In the genomic region with DNA sequence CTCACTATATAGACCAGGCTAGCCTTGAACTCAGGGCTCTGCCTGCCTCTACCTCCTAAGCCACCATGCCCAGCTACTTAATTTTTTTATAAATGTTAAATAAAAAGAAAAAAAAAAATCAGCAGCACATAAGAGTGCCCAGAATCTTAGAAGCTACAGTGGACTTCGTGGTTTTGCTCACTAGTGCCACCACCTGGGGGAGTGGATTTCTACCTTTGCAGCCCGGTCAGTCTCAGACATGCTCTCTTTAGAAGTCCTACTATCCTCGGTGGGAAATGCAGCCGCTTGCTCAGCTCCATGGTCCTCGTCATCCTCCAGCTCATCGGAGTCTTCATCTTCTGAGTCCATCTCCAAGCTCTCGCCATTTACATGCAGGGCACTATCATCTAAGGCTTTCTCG, we compare ENCODE assay signal across 8 mouse cellular contexts. TPM values are rescaled to one million over a fixed set of nuclear protein-coding genes. Genes with fewer than 3 reads are reported as not detected.
A peak's percentile ranks its signal among the peaks of the same experiment; 100 is the strongest.
DNase-seq lines count a peak whose midpoint lies in the region.

No protein-coding gene starts in this region.

- no peaks in the 10 kb centered on the region for H3K27me3 ChIP-seq in heart, embryonic 10.5 days (ENCODE audit: insufficient read depth, poor library complexity, severe bottlenecking)
- H3K27me3 ChIP-seq in embryonic facial prominence, embryonic 10.5 days (replicated peaks; ENCODE audit: low read depth, poor library complexity, severe bottlenecking) = no peaks in the 10 kb centered on the region
- H3K27me3 ChIP-seq in forebrain, embryonic 10.5 days (ENCODE audit: poor library complexity, severe bottlenecking) = no peaks in the 10 kb centered on the region

- H3K36me3 ChIP-seq in heart, embryonic 10.5 days = peaks cover 60% of the 10 kb centered on the region
- H3K36me3 ChIP-seq in embryonic facial prominence, embryonic 10.5 days (replicated peaks) = peaks cover 94% of the 10 kb centered on the region
- H3K36me3 ChIP-seq in forebrain, embryonic 10.5 days (replicated peaks) = peaks cover 98% of the 10 kb centered on the region

- WGBS in heart, embryonic 10.5 days = 85% methylated on average over 8 of the region's 8 CpGs
- WGBS in embryonic facial prominence, embryonic 10.5 days = 89% methylated on average over 8 of the region's 8 CpGs
- WGBS in forebrain, embryonic 10.5 days = 91% methylated on average over 8 of the region's 8 CpGs

- peak; percentile 26 for DNase-seq in heart, postnatal 4 days
- DNase-seq in heart, embryonic 10.5 days (ENCODE audit: low spot score) = no peak
- DNase-seq in thymus, postnatal 14 days = peak; percentile 26
- DNase-seq in thymus, adult 18-20 months = no peak
- peak; percentile 7 for DNase-seq in c-Kit-positive CD71-negative TER-119-negative erythroid progenitor cells, embryonic 14.5 days (ENCODE audit: low read depth)
- DNase-seq in retina, embryonic 14.5 days (ENCODE audit: low spot score) = peak; percentile 48
- no peak for DNase-seq in embryonic facial prominence, embryonic 10.5 days (ENCODE audit: low spot score)
- DNase-seq in forebrain, embryonic 10.5 days (ENCODE audit: extremely low spot score, low spot score) = no peak

- no peaks in the 10 kb centered on the region for H3K9me3 ChIP-seq in heart, embryonic 10.5 days
- no peaks in the 10 kb centered on the region for H3K9me3 ChIP-seq in embryonic facial prominence, embryonic 10.5 days
- H3K9me3 ChIP-seq in forebrain, embryonic 10.5 days = no peaks in the 10 kb centered on the region

- no peaks in the 10 kb centered on the region for H3K4me1 ChIP-seq in heart, embryonic 10.5 days
- H3K4me1 ChIP-seq in embryonic facial prominence, embryonic 10.5 days = no peaks in the 10 kb centered on the region
- H3K4me1 ChIP-seq in forebrain, embryonic 10.5 days = no peaks in the 10 kb centered on the region

- no peak overlapping the region for H3K4me3 ChIP-seq in heart, embryonic 10.5 days
- no peak overlapping the region for H3K4me3 ChIP-seq in embryonic facial prominence, embryonic 10.5 days
- no peak overlapping the region for H3K4me3 ChIP-seq in forebrain, embryonic 10.5 days

- no peak overlapping the region for H3K27ac ChIP-seq in heart, embryonic 10.5 days
- no peak overlapping the region for H3K27ac ChIP-seq in embryonic facial prominence, embryonic 10.5 days (replicated peaks)
- H3K27ac ChIP-seq in forebrain, embryonic 10.5 days = no peak overlapping the region

RNA-seq across cellular contexts. Expression of gene Ehmt1, which starts 56.4 kb away (rescaled TPM):
- total RNA-seq in heart, postnatal 4 days (2021) = 10 to 100 TPM; 59.3 to 65.3 TPM
- 73.0 and 85.4 TPM in 2 replicates for polyA plus RNA-seq in heart, embryonic 10.5 days (2016; fragmentation: Nextera tagmentation; extraction: Ambion mirVana)
- 157 and 163 TPM in 2 replicates for polyA plus RNA-seq in embryonic facial prominence, embryonic 10.5 days (2016; fragmentation: Nextera tagmentation; extraction: Ambion mirVana)
- 149 and 150 TPM in 2 replicates for polyA plus RNA-seq in forebrain, embryonic 10.5 days (2016; fragmentation: Nextera tagmentation; extraction: Ambion mirVana)

Comparison
In these comparisons a context has a peak if more than half of its experiments do, and no peak if none do; other contexts are left out.
1. DNase-seq: peak in heart, postnatal 4 days (single experiment), thymus, postnatal 14 days (single experiment), c-Kit-positive CD71-negative TER-119-negative erythroid progenitor cells, embryonic 14.5 days (single experiment) and retina, embryonic 14.5 days (single experiment); none in heart, embryonic 10.5 days (single experiment), thymus, adult 18-20 months (0 of 2), embryonic facial prominence, embryonic 10.5 days (single experiment) and forebrain, embryonic 10.5 days (single experiment).